Comparison of ENCODE assay signal across 8 mouse cellular contexts in genomic region chr3:137918172-137918931, GRCm38 (mm10). TPM values are rescaled to one million over a fixed set of nuclear protein-coding genes. Genes with fewer than 3 reads are reported as not detected.
A peak's percentile ranks its signal among the peaks of the same experiment; 100 is the strongest.
DNase-seq lines count a peak whose midpoint lies in the region; ATAC-seq and TF ChIP-seq lines count a peak whose summit lies in the region.

TSS of gene Lamtor3 (plus strand) at chr3:137918506.

- H3K9ac ChIP-seq in embryonic facial prominence, embryonic 14.5 days (ENCODE audit: low read depth, low read length): peak within 1 kb of the TSS; percentile 83
- peak within 1 kb of the TSS; percentile 75 for H3K9ac ChIP-seq in limb, embryonic 14.5 days (ENCODE audit: low read depth, low read length, severe bottlenecking)
- peak within 1 kb of the TSS; percentile 83 for H3K9ac ChIP-seq in midbrain, postnatal 0 days (replicated peaks; ENCODE audit: low read length, poor library complexity, severe bottlenecking)

- TF ChIP-seq POLR2A in limb, embryonic 14.5 days (IDR thresholded peaks at IDR 0.05; ENCODE audit: borderline replicate concordance, extremely low read depth, insufficient read depth, insufficient read length): no peak

- H3K4me2 ChIP-seq in embryonic facial prominence, embryonic 14.5 days (ENCODE audit: low read depth, low read length): peak within 1 kb of the TSS; percentile 81
- H3K4me2 ChIP-seq in limb, embryonic 14.5 days (replicated peaks; ENCODE audit: low read depth, low read length, severe bottlenecking): peak within 1 kb of the TSS; percentile 74
- H3K4me2 ChIP-seq in midbrain, postnatal 0 days (ENCODE audit: low read depth, low read length, poor library complexity, severe bottlenecking): peak within 1 kb of the TSS; percentile 59

- H3K27me3 ChIP-seq in embryonic facial prominence, embryonic 14.5 days (replicated peaks; ENCODE audit: control insufficient read depth, insufficient read depth, low read length): no peaks in the 10 kb centered on the region
- no peaks in the 10 kb centered on the region for H3K27me3 ChIP-seq in limb, embryonic 14.5 days (ENCODE audit: control insufficient read depth, insufficient read depth, low read length)
- no peaks in the 10 kb centered on the region for H3K27me3 ChIP-seq in midbrain, postnatal 0 days (ENCODE audit: insufficient read depth, low read length)

- peak within 1 kb of the TSS; percentile 86 for H3K27ac ChIP-seq in embryonic facial prominence, embryonic 14.5 days (replicated peaks; ENCODE audit: low read depth, low read length)
- peak within 1 kb of the TSS; percentile 82 for H3K27ac ChIP-seq in limb, embryonic 14.5 days (replicated peaks; ENCODE audit: low read depth, low read length)
- H3K27ac ChIP-seq in midbrain, postnatal 0 days (ENCODE audit: low read depth, low read length): peak within 1 kb of the TSS; percentile 87

- peaks cover 7% of the 10 kb centered on the region for H3K4me1 ChIP-seq in embryonic facial prominence, embryonic 14.5 days (ENCODE audit: control insufficient read depth, insufficient read depth, low read length)
- H3K4me1 ChIP-seq in limb, embryonic 14.5 days (ENCODE audit: control insufficient read depth, insufficient read depth, low read length): peaks cover 9% of the 10 kb centered on the region; the same call in 1 of the 2 replicates
- peaks cover 9% of the 10 kb centered on the region for H3K4me1 ChIP-seq in midbrain, postnatal 0 days (ENCODE audit: insufficient read depth, low read length)

- DNase-seq in 3T3-L1 (ENCODE audit: low read depth, low spot score): peak; percentile 88
- peak; percentile 85 to 91 for DNase-seq in adrenal gland, postnatal 4 days (ENCODE audit: low spot score in 2 of 2)
- DNase-seq in embryonic facial prominence, embryonic 14.5 days (ENCODE audit: low spot score): peak; percentile 91
- peak; percentile 82 for DNase-seq in heart, adult 8-10 months (ENCODE audit: low spot score)
- peak; percentile 88 for DNase-seq in kidney, adult 9 months
- DNase-seq in limb, embryonic 14.5 days (ENCODE audit: low spot score): peak; percentile 63
- DNase-seq in midbrain, postnatal 0 days (ENCODE audit: low spot score): peak; percentile 90
- DNase-seq in spleen, postnatal 14 days (ENCODE audit: low spot score in 2 of 2): peak; percentile 77 to 82

- H3K36me3 ChIP-seq in embryonic facial prominence, embryonic 14.5 days (ENCODE audit: control insufficient read depth, insufficient read depth, low read length): peaks cover 23% of the 10 kb centered on the region
- H3K36me3 ChIP-seq in limb, embryonic 14.5 days (ENCODE audit: control insufficient read depth, insufficient read depth, low read length): peaks cover 13% of the 10 kb centered on the region
- H3K36me3 ChIP-seq in midbrain, postnatal 0 days (ENCODE audit: insufficient read depth, low read length): peaks cover 8% of the 10 kb centered on the region; the same call in 1 of the 2 replicates

- peak within 1 kb of the TSS; percentile 86 for H3K4me3 ChIP-seq in embryonic facial prominence, embryonic 14.5 days (ENCODE audit: low read depth, low read length)
- H3K4me3 ChIP-seq in limb, embryonic 14.5 days (replicated peaks; ENCODE audit: low read length): peak within 1 kb of the TSS; percentile 64
- H3K4me3 ChIP-seq in midbrain, postnatal 0 days (ENCODE audit: low read depth, low read length): peak within 1 kb of the TSS; percentile 85

- H3K9me3 ChIP-seq in embryonic facial prominence, embryonic 14.5 days (ENCODE audit: control insufficient read depth, low read length): no peaks in the 10 kb centered on the region
- H3K9me3 ChIP-seq in limb, embryonic 14.5 days (ENCODE audit: control insufficient read depth, low read length): no peaks in the 10 kb centered on the region
- H3K9me3 ChIP-seq in midbrain, postnatal 0 days (ENCODE audit: low read length): no peaks in the 10 kb centered on the region

- no peak; the same call in 1 of the 2 replicates for TF ChIP-seq CTCF in midbrain, postnatal 0 days (IDR thresholded peaks at IDR 0.05)

- WGBS in embryonic facial prominence, embryonic 14.5 days: under 1% methylated on average over 31 of the region's 47 CpGs
- 2% methylated on average over 27 of the region's 47 CpGs for whole genome bisulfite sequencing in limb, embryonic 14.5 days
- under 1% methylated on average over 47 of the region's 47 CpGs for WGBS in midbrain, postnatal 0 days

- ATAC-seq in embryonic facial prominence, embryonic 14.5 days (ENCODE audit: low read depth): peak; percentile 92
- peak; percentile 86 for ATAC-seq in limb, embryonic 14.5 days (ENCODE audit: low FRiP score, low read depth)
- ATAC-seq in midbrain, postnatal 0 days (ENCODE audit: low FRiP score): peak; percentile 93

RNA-seq across cellular contexts. Expression of gene Lamtor3, which starts in this region (rescaled TPM):
- total RNA-seq in adrenal gland, postnatal 4 days (2021): 10 to 100 TPM; 63.6 to 68.8 TPM
- 108 and 112 TPM in 2 replicates for polyA plus RNA-seq in embryonic facial prominence, embryonic 14.5 days (2014; fragmentation: Nextera tagmentation; extraction: Ambion mirVana)
- 100 to 1,000 TPM in 1 of 4 experiments, 10 to 100 TPM in 3; 87.5 to 104 (median 90.4) TPM for total RNA-seq in heart, adult 8-10 months (2022)
- polyA plus RNA-seq in limb, embryonic 14.5 days (2012; rRNA removed): 75.5 and 77.4 TPM in 2 replicates
- polyA plus RNA-seq in limb, embryonic 14.5 days (2014; fragmentation: Nextera tagmentation; extraction: Ambion mirVana): 109 and 112 TPM in 2 replicates
- total RNA-seq in midbrain, postnatal 0 days (2014; rRNA removed): 87.1 and 97.7 TPM in 2 replicates
- polyA plus RNA-seq in midbrain, postnatal 0 days (2015; fragmentation: Nextera tagmentation; extraction: Ambion mirVana): 113 and 122 TPM in 2 replicates

Comparison
In these comparisons a context has a peak if more than half of its experiments do, and no peak if none do; other contexts are left out.
1. Peak in every context shown above with its lines: DNase-seq, ATAC-seq, H3K4me3 ChIP-seq and H3K27ac ChIP-seq.